Mouse (Mus musculus): Measurements from ENCODE around the gene Ing2. TPM values are rescaled to one million over a fixed set of nuclear protein-coding genes. Genes with fewer than 3 reads are reported as not detected.
A peak's percentile ranks its signal among the peaks of the same experiment; 100 is the strongest.

The Ing2 gene
- total RNA-seq (2021) (10 to 100 TPM; 20.0 to 24.9 TPM), polyA plus RNA-seq (2012; rRNA removed) (1.7 and 1.9 TPM in 2 replicates)
- long read RNA-seq, transcript Ing2-201 (2 exons, 2,812 nt): major isoform, 17 of 20 reads
- long read RNA-seq, partial matches to known transcripts: 0 of 20 reads
- long read RNA-seq, other reads (novel, unspliced or antisense): 2 of 20 reads

DNA sequence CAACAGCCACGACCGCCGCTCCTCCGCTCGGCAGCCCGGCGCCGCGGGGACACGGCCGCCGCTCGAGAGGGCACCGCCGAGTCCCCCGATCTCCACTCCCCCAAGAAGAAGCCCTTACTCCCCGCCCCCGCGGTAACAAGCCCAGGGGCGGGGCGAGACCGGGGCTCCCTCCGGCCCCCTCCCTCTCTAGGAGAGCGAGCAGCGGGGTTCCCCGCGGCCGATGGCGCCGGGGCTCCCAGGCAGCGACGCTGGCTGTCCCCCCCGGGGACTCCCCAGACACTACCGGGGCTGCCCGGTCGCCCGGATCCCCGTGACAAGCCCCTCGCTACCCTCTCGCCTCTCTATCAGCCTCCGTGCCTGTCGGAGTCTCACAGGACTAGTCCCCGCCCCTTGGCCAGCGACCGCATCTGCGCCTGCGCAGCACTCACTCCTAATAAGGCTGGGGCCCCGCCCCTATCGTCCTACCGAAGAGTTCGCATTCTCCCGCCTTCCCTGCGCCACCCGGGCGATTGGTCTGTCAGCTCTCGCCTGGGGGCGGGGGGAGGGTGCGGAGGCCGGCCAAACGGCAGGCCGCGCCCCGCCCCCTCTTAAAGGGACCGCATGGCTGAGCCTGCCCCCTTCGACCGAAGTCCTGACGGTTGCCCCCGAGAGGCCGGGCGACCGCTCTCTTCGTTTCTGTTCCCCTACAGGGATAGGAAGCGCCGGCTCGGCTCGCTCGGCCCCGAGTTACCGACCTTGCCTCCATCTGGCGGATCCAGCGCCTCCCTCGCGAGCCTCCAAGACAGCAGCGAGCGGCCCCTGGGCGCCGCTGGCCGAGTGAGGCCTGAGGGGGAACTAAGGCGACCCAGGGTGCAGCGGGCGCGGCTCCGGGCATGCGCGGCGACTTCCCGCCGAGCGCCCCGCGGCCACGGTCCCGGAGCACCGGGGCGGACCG, at the start of gene Ing2:
Gene Ing2, minus strand, starts transcription at position 780 of the 934 bp plus-strand sequence.
- peak; percentile 100 for DNase-seq

DNA sequence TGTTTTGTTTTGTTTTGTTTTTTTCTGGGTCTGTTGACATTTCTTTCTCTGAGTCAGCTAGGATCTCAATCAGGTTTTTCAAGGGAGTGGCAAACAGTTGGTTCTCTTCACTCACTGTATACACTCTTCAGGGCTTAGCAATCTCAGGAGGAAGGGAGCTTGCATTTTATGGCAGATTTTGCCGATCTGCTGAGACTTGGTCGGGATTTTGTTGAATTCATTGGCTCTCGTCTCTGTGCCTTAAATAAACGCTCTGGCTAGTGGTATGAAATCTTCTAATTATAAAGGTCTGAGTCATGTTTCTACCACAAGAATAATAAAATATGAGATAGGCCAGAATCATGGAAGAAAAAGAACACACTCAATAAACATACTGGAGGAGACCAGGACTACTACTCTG, 46.3 kb upstream of the Ing2 start:
- DNase-seq: no peak

DNA sequence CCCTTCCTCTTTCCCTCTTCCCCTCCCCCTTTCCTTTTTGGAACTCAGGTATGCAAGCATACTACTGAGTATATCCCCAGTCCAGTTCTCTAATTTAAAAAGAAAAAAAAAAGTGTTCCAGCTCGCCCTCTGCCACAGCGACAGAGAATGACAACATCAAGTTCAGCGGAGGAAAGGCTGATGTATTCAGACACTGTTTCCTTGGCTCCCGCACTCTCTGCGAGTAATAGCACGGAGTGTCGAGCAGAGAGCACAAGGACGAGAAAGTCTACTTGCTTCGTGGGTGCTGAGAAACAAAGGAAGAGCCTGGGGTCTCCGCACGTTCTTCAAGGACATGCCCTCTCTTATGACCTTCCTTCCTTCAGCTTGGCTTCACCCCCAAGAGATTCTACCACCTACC, 43.3 kb upstream of the Ing2 start:
- no peak for DNase-seq

DNA sequence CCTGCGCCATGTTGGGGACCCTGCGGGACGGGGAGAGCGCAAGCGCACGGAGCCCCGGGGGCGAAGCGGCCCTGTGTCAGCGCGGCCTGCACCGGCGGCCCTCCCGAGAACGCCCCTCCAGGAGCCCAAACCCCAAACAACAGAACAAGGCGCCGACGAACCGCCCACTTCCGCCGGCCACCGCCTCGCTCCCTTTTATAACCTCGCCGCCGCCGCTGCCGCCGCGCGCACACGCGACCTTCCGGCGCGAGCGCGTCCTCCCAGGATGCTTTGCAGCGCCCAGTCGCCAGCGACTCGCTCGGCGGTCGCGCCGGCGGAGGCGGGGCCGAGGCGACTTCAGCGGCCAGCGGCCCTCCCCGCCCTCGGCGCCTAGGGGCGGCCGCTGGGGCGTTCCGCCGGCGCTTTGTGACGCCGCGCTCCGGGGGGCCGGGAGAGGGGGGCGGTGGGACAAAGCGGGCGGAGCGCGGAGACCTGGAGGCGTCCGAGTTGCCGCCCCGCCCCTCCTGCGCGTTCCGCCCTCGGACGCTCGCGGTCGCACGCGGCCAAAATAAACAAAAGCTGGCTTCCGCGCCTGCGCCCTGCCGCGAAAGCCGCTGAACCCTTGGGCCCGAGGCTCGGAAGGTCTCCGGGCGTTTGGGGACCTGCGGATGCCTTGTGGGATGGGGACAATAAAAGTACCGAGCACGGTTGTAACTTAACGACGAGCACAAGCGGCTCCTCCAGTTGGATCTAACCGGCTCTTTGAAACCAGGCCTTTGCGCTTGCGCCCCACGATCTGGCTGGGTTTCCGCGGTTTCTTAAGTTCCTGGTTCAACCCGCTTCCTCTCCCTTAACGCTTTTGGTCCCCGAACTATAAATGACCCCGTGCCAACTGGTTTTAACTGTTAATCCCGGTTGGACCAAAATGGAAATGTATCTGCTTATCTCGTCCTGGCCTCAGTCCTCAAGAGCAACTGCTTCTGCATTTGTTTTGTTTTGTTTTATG, 38.7 kb upstream of the Ing2 start, which contains the start of gene Cdkn2aip:
Gene Cdkn2aip, minus strand, starts transcription at position 172 of the 985 bp plus-strand sequence.
- peak; percentile 98 for DNase-seq

GRCm38 (mm10) chr8:47713171-47713663, 37.9 kb upstream of the Ing2 start:
- no peak for DNase-seq

DNA sequence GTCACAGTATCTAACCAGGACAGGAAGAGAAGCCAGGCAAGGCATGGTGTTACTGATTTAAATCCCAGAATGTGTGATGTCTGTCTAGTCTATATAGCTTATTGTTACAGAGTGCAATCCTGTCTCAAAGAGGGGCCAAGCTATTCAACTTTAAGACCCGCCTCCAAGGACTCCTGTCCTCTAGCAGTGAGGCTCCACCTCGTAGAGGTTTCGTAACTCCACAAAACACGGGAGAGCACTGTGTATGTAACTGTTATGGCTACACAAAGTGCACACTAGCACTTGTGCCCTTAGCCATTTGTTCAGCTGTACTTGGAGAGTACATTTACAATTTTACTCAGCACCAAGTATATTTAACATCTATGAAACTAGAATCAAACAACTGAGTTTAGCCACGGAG, 32.8 kb upstream of the Ing2 start:
- no peak for DNase-seq

GRCm38 (mm10) chr8:47706746-47707145, 31.4 kb upstream of the Ing2 start:
- no peak for DNase-seq

DNA sequence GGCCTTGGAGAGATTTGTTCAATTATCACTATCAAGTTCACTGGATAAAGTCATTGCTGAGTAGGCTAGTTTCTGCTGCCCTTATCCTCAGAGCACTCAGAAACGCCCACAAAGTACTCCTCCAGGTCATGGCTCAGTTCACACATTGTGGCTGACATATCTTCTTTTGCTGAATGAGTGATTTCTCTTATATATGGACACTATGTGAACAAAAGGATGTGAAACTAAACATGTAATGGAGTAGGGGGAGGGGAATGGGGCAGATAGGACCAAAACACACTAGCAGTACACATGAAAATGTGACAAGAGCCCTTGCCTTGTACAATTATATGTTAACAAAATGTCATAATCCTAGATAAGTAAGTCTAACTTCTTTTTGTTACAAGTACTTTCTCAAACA, 27.0 kb upstream of the Ing2 start:
- no peak for DNase-seq

GRCm38 (mm10) chr8:47697696-47698095, 22.3 kb upstream of the Ing2 start:
- peak; percentile 26 for DNase-seq

- DNase-seq: no peak
These were observed 20.2 kb upstream of the Ing2 start for GRCm38 (mm10) chr8:47695431-47696105.

DNA sequence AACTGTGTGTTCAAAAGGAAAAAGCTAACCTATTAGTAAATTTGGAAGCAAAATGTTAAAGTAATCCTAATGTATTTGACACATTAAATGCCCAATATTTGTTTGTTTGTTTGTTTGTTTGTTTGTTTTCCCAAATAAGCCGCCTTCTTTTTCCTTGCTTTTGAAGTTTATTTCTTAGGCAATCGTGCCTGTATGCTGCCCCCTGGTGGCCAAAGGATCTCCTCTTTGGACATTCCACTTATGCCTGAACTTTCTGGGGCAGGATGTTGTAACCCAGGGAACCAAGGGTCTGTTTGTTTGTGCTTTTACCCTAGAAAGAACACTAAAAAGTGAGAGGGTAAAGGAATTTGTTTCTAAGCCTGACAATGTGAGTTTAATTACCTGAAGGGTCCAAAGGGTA, 17.8 kb upstream of the Ing2 start:
- DNase-seq: peak; percentile 71

DNA sequence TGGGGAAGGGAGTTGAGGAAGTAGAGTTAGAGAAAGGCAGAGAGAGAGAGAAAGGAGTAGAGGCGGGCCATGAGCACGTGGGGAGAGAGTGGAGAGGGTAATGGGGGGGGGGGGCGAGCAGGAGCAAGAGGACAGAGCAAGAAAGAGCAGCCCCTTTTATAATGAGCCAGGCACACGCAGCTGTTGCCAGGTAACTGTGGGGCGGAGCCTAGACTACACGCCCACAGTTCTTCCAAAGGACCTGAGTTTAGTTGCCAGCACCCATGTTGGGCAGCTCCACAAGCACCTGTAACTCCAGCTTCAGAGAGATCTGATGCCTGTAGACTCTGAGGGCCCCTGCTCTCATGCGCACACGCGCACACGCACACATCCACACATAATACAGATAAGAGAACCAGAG, 16.5 kb upstream of the Ing2 start:
- no peak for DNase-seq

- no peak for DNase-seq
These were observed 15.9 kb upstream of the Ing2 start for GRCm38 (mm10) chr8:47691303-47691702.

GRCm38 (mm10) chr8:47690674-47691078, 15.3 kb upstream of the Ing2 start:
- DNase-seq: peak; percentile 55

GRCm38 (mm10) chr8:47689704-47690326, 14.5 kb upstream of the Ing2 start:
- DNase-seq: no peak

GRCm38 (mm10) chr8:47684441-47684840, 9.1 kb upstream of the Ing2 start:
- no peak for DNase-seq

DNA sequence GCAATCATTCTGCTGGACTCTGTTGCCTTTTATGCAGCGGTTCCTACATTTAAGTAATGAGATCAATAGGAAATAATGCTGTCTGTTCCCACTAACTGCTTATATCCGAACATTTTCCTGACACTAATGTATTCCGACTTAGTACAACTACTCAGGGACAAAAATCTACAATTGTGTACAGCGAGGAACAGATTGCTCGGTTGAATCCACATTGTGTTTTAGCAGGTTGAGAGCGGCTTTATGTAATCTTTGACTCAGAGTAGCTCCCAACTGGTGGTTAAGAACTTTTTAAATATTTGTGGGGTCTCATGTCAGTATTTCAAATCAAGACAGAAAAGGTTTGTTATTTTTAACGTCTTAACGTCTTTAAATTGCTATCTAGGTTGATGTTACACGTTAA, 8.6 kb upstream of the Ing2 start:
- DNase-seq: no peak

- DNase-seq: no peak
These were observed 5.0 kb upstream of the Ing2 start for GRCm38 (mm10) chr8:47680306-47680705.

DNA sequence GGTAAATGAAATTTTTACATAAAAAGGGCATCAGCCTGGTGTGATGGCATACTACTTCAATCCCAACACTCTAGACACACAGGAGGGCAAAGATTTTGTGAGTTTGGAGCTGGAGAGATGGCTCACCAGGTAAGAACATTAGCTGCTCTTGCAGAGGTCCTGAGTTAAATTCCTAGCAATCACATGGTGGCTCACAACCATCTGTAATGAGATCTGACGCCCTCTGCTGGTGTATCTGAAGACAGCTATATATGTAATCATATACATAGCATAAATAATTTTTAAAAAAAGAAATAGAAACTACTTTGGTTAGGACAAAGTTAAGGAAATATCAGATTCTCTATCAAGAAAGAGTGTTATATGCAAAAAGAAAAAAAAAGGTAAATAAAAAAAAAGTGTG, 4.2 kb upstream of the Ing2 start:
- DNase-seq: no peak

DNA sequence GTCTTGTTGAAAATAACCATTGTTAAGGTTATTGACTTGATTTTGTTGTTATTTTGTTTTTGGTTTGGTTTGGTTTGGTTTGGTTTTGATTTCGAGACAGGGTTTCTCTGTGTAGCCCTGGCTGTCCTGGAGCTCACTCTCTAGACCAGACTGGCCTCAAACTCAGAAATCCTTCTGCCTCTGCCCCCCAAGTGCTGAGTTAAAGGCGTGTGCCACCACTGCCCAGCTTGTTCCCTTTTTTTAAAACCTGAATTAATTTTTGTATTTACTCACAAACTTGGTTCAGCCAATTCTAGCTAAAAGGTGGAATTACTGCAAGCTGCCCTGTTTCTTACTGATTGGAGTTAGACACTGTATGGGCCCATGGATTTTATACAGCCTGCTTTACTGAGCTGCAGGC, 1.3 kb upstream of the Ing2 start:
- DNase-seq: no peak

DNA sequence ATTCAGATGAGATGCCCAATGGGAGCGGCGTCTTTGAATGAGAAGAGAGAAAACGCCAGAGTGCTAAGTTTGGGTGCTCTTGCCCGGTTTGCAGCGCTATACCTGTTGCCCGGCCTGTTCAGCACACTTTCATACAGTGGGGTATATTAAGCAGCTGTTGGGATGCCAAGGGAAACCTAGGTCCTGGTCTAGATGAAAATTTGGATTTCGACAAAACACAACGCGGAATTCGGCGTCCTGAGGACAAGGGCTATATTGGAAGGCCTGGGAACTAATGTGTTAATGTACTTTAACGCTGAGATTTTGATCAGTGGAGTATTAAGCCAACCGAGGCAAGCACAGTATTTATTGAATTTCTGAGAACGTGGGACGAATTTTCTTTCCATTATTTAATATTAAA, 868 bp upstream of the Ing2 start:
- DNase-seq: no peak
